Mouse (Mus musculus) brain, embryonic 14.5 days (tissue): ENCODE data around the gene Lamc3.

Experiments used
- CTCF ChIP-seq: fragments of 200-500 bp; IDR thresholded peaks from 2 replicates; pipeline ENCODE4 v1.5.1; 2012; ENCODE audit warnings: inconsistent platforms, mild to moderate bottlenecking, moderate library complexity, borderline replicate concordance; ENCODE audit not compliant: insufficient read depth, insufficient read length; ENCODE audit errors: extremely low read depth
- POLR2A ChIP-seq: fragments of 200-500 bp; IDR thresholded peaks from 2 replicates; pipeline ENCODE4 v1.6.1; 2012; ENCODE audit warnings: mild to moderate bottlenecking, inconsistent platforms, borderline replicate concordance; ENCODE audit not compliant: poor library complexity, insufficient read depth, insufficient read length, severe bottlenecking; ENCODE audit errors: extremely low read depth

GRCm38 (mm10) chr2:31955686-31956085 lies 68.6 kb downstream of the Lamc3 start:
- TF ChIP-seq CTCF (no peak), POLR2A (no peak)
